Mouse (Mus musculus) heart, postnatal 0 days (tissue): ENCODE results near the gene Vmn2r45. TPM values are rescaled to one million over a fixed set of nuclear protein-coding genes. Genes with fewer than 3 reads are reported as not detected.
"Not testable (repeated sequence)": the region's sequence is repeated elsewhere in the genome, so short reads cannot be mapped to it uniquely, and the experiment has no call there.

Source experiments
- ATAC-seq: fragments of 200-750 bp; cut with Nextera tagmentation; 2 replicates; pipeline ENCODE4 v1.8.0; 2017; ENCODE audit warnings: low read depth, moderate number of reproducible peaks, moderate library complexity; ENCODE audit not compliant: insufficient read depth
- DNase-seq: peaks from one replicate; pipeline ENCODE4 v3.0.0-alpha.2; 2016; ENCODE audit warnings: low spot score
- H3K27ac ChIP-seq: fragments of 300-500 bp; sonication (generic); 2 replicates; pipeline ENCODE4 v1.5.1; 2014; ENCODE audit warnings: low read depth, mild to moderate bottlenecking
- H3K27me3 ChIP-seq: fragments of 300-500 bp; sonication (generic); 2 replicates; pipeline ENCODE4 v1.6.1; 2014; ENCODE audit warnings: low read length, mixed read lengths; ENCODE audit not compliant: control insufficient read depth, insufficient read depth
- H3K36me3 ChIP-seq: fragments of 300-500 bp; sonication (generic); replicated peaks from 2 replicates; pipeline ENCODE4 v1.6.1; 2014; ENCODE audit warnings: low read length, mixed read lengths; ENCODE audit not compliant: control insufficient read depth, insufficient read depth
- H3K4me1 ChIP-seq: fragments of 300-500 bp; sonication (generic); 2 replicates; pipeline ENCODE4 v1.6.1; 2014; ENCODE audit warnings: antibody characterized with exemption; ENCODE audit not compliant: control insufficient read depth, insufficient read depth
- H3K4me2 ChIP-seq: fragments of 300-500 bp; sonication (generic); 2 replicates; pipeline ENCODE4 v1.6.1; 2014; ENCODE audit warnings: low read depth, mild to moderate bottlenecking, low read length, moderate library complexity
- H3K4me3 ChIP-seq: fragments of 300-500 bp; sonication (generic); 2 replicates; pipeline ENCODE4 v1.5.1; 2014; ENCODE audit warnings: low read depth, low read length
- H3K9ac ChIP-seq: fragments of 300-500 bp; sonication (generic); replicated peaks from 2 replicates; pipeline ENCODE4 v1.6.1; 2014; ENCODE audit warnings: low read depth, low read length, mixed read lengths
- H3K9me3 ChIP-seq: fragments of 300-500 bp; sonication (generic); replicated peaks from 2 replicates; pipeline ENCODE4 v1.6.1; 2016; ENCODE audit warnings: low read length; ENCODE audit not compliant: control insufficient read depth
- WGBS: fragments of 180-500 bp; shearing (Covaris S2); extraction: QIAGEN DNeasy Blood & Tissue Kit; methylation state at CpG from one replicate; pipeline ENCODE4 v1.1.7; 2014; 5-methylcytosine and 5-hydroxymethylcytosine counted together
- polyA plus RNA-seq: library from polyadenylated mRNA; unstranded; fragments of >200 nt; fragmentation: Nextera tagmentation; extraction: Ambion mirVana; gene quantifications from 2 replicates; pipeline ENCODE4 v1.2.1, GENCODE M21; 2015
- total RNA-seq: library from RNA; depleted of rRNA; stranded (reverse); fragments of >200 nt; gene quantifications from 2 replicates; pipeline ENCODE4 v1.2.3, GENCODE M21; 2014; ENCODE audit warnings: low replicate concordance; rRNA removed

The Vmn2r45 gene
- not detected in 2 replicates for total RNA-seq
- not detected in 2 replicates for polyA plus RNA-seq

- H3K27ac ChIP-seq, H3K4me1 ChIP-seq, H3K9me3 ChIP-seq, ATAC-seq, H3K36me3 ChIP-seq, H3K4me2 ChIP-seq, H3K27me3 ChIP-seq, H3K9ac ChIP-seq, DNase-seq, H3K4me3 ChIP-seq: not testable (repeated sequence)
- WGBS = 33% methylated on average over 1 of the region's 2 CpGs
These were observed at the start of gene Vmn2r45 for GRCm38 (mm10) chr7:8488975-8489374. Gene Vmn2r45 (minus strand): TSS chr7:8489075.

Other genes with a start within 250 kb of the Vmn2r45 start
- not detected in 2 replicates for gene Vmn2r43, start 228.5 kb downstream of the Vmn2r45 start, total RNA-seq
- not detected in 2 replicates for gene Vmn2r43, start 228.5 kb downstream of the Vmn2r45 start, polyA plus RNA-seq
- not detected in 2 replicates for gene Vmn2r44, start 105.7 kb downstream of the Vmn2r45 start, total RNA-seq
- gene Vmn2r44, start 105.7 kb downstream of the Vmn2r45 start, polyA plus RNA-seq = not detected in 2 replicates